In genomic region chr4:149600130-149600529, GRCm38 (mm10) we compare ENCODE assay signal across 20 mouse cellular contexts. TPM values are rescaled to one million over a fixed set of nuclear protein-coding genes. Genes with fewer than 3 reads are reported as not detected.
DNase-seq lines count a peak whose midpoint lies in the region; ATAC-seq and TF ChIP-seq lines count a peak whose summit lies in the region.
"Had no signal": no experiment of that assay in that cellular context is flagged by ENCODE, and none has a peak within 500 bp of the region (broad histone marks: within the 10 kb centered on the region; RNA-seq: fewer than 3 reads in every experiment).

No protein-coding gene starts in this region.

- H3K4me1 ChIP-seq in forebrain, embryonic 11.5 days (replicated peaks; ENCODE audit: control insufficient read depth, insufficient read depth, low read length): 0 out of 2 replicates have a peak, but pooled peaks cover 2% of the 10 kb centered on the region
- H3K4me1 ChIP-seq in forebrain, postnatal 0 days (ENCODE audit: insufficient read depth): no peaks in the 10 kb centered on the region
- 0 out of 2 replicates have a peak, but pooled peaks cover 3% of the 10 kb centered on the region for H3K4me1 ChIP-seq in kidney, postnatal 0 days (replicated peaks; ENCODE audit: insufficient read depth, low read length)
- H3K4me1 ChIP-seq in ES-Bruce4 (ENCODE audit: control insufficient read depth, insufficient read depth, low read length): no peaks in the 10 kb centered on the region

- TF ChIP-seq CTCF in forebrain, postnatal 0 days (IDR thresholded peaks at IDR 0.05; ENCODE audit: low read depth): no peak
- TF ChIP-seq CTCF in kidney, postnatal 0 days (IDR thresholded peaks at IDR 0.05; ENCODE audit: low read depth): no peak
- no peak for TF ChIP-seq CTCF in ES-Bruce4 (IDR thresholded peaks at IDR 0.05; ENCODE audit: low read depth, low read length)

- H3K9me3 ChIP-seq in forebrain, embryonic 11.5 days (ENCODE audit: control insufficient read depth, low read length): no peaks in the 10 kb centered on the region
- H3K9me3 ChIP-seq in forebrain, postnatal 0 days (ENCODE audit: low read length): no peaks in the 10 kb centered on the region
- H3K9me3 ChIP-seq in kidney, postnatal 0 days (replicated peaks; ENCODE audit: low read length): no peaks in the 10 kb centered on the region
- no peaks in the 10 kb centered on the region for H3K9me3 ChIP-seq in ES-Bruce4 (replicated peaks; ENCODE audit: control insufficient read depth, insufficient read depth, low read length, poor library complexity, severe bottlenecking)
- H3K9me3 ChIP-seq: embryonic facial prominence, embryonic 13.5 days; forebrain, embryonic 15.5 days; intestine, embryonic 15.5 days had no signal

- H3K27me3 ChIP-seq in forebrain, embryonic 11.5 days (ENCODE audit: control insufficient read depth, insufficient read depth, low read length): no peaks in the 10 kb centered on the region
- H3K27me3 ChIP-seq in forebrain, postnatal 0 days (ENCODE audit: insufficient read depth, low read length): no peaks in the 10 kb centered on the region
- no peaks in the 10 kb centered on the region for H3K27me3 ChIP-seq in kidney, postnatal 0 days (ENCODE audit: insufficient read depth, low read length)
- H3K27me3 ChIP-seq in ES-Bruce4 (ENCODE audit: control insufficient read depth, insufficient read depth, low read length, poor library complexity, severe bottlenecking): no peaks in the 10 kb centered on the region
- H3K27me3 ChIP-seq: embryonic facial prominence, embryonic 13.5 days; forebrain, embryonic 15.5 days; intestine, embryonic 15.5 days had no signal

- ATAC-seq in forebrain, embryonic 11.5 days (replicated peaks; ENCODE audit: low FRiP score): no peak
- no peak for ATAC-seq in forebrain, postnatal 0 days
- 0 out of 2 replicates have a peak, but pooled peaks have one; percentile 41 for ATAC-seq in kidney, postnatal 0 days (replicated peaks; ENCODE audit: low FRiP score, low read depth)
- ATAC-seq: forebrain, embryonic 15.5 days; intestine, embryonic 15.5 days had no signal

- H3K9ac ChIP-seq in forebrain, embryonic 11.5 days (ENCODE audit: low read length): no peak overlapping the region
- no peak overlapping the region for H3K9ac ChIP-seq in forebrain, postnatal 0 days
- H3K9ac ChIP-seq in kidney, postnatal 0 days (ENCODE audit: low read depth, low read length): no peak overlapping the region
- 0 out of 2 replicates have a peak overlapping the region, but pooled peaks have one; percentile 20 for H3K9ac ChIP-seq in ES-Bruce4 (ENCODE audit: low read depth, poor library complexity, severe bottlenecking)
- H3K9ac ChIP-seq: embryonic facial prominence, embryonic 13.5 days; forebrain, embryonic 15.5 days; hindbrain, embryonic 14.5 days; intestine, embryonic 15.5 days had no signal

- no peaks in the 10 kb centered on the region for H3K36me3 ChIP-seq in forebrain, embryonic 11.5 days (ENCODE audit: control insufficient read depth, insufficient read depth, low read length)
- H3K36me3 ChIP-seq in forebrain, postnatal 0 days (ENCODE audit: insufficient read depth): no peaks in the 10 kb centered on the region
- no peaks in the 10 kb centered on the region for H3K36me3 ChIP-seq in kidney, postnatal 0 days (ENCODE audit: insufficient read depth, low read length)
- no peaks in the 10 kb centered on the region for H3K36me3 ChIP-seq in ES-Bruce4 (ENCODE audit: control insufficient read depth, insufficient read depth, low read length, poor library complexity, severe bottlenecking)
- H3K36me3 ChIP-seq: embryonic facial prominence, embryonic 13.5 days; forebrain, embryonic 15.5 days; intestine, embryonic 15.5 days had no signal

- no peak for TF ChIP-seq POLR2A in ES-Bruce4 (IDR thresholded peaks at IDR 0.05; ENCODE audit: insufficient read depth, low read length)

- no peak overlapping the region for H3K27ac ChIP-seq in forebrain, embryonic 11.5 days (ENCODE audit: low read depth, low read length)
- H3K27ac ChIP-seq in forebrain, postnatal 0 days (ENCODE audit: low read depth, low read length): no peak overlapping the region
- no peak overlapping the region for H3K27ac ChIP-seq in kidney, postnatal 0 days
- no peak overlapping the region for H3K27ac ChIP-seq in ES-Bruce4 (ENCODE audit: insufficient read depth, low read length)
- H3K27ac ChIP-seq: embryonic facial prominence, embryonic 13.5 days; forebrain, embryonic 15.5 days; heart, adult 2 months; hindbrain, embryonic 14.5 days; intestine, embryonic 15.5 days had no signal

- H3K4me3 ChIP-seq in forebrain, embryonic 11.5 days (ENCODE audit: low read depth, low read length): no peak overlapping the region
- H3K4me3 ChIP-seq in forebrain, postnatal 0 days (ENCODE audit: low read depth, low read length): no peak overlapping the region
- no peak overlapping the region for H3K4me3 ChIP-seq in kidney, postnatal 0 days (replicated peaks; ENCODE audit: low read depth, low read length)
- H3K4me3 ChIP-seq in ES-Bruce4 (ENCODE audit: low read depth, low read length): no peak overlapping the region
- H3K4me3 ChIP-seq: embryonic facial prominence, embryonic 13.5 days; forebrain, embryonic 15.5 days; heart, adult 2 months; intestine, embryonic 15.5 days had no signal

- 88% methylated on average over 4 of the region's 4 CpGs for WGBS in forebrain, embryonic 11.5 days
- 93% methylated on average over 4 of the region's 4 CpGs for WGBS in forebrain, postnatal 0 days
- WGBS in kidney, postnatal 0 days: 89% methylated on average over 4 of the region's 4 CpGs

- TF ChIP-seq EP300 in ES-Bruce4 (IDR thresholded peaks at IDR 0.05; ENCODE audit: insufficient read depth, low read depth, low read length): no peak

- H3K4me2 ChIP-seq in forebrain, embryonic 11.5 days (ENCODE audit: low read depth, low read length, severe bottlenecking): no peak overlapping the region
- H3K4me2 ChIP-seq in forebrain, postnatal 0 days (ENCODE audit: low read depth): no peak overlapping the region
- no peak overlapping the region for H3K4me2 ChIP-seq in kidney, postnatal 0 days (ENCODE audit: low read length)
- H3K4me2 ChIP-seq: embryonic facial prominence, embryonic 13.5 days; forebrain, embryonic 15.5 days; heart, embryonic 11.5 days; hindbrain, embryonic 14.5 days; intestine, embryonic 15.5 days had no signal

- peak; percentile 15 for DNase-seq in forebrain, embryonic 11.5 days (ENCODE audit: low spot score)
- no peak for DNase-seq in forebrain, postnatal 0 days
- DNase-seq in kidney, postnatal 0 days (ENCODE audit: low spot score): no peak
- no peak for DNase-seq in kidney, postnatal 4 days
- DNase-seq in ZHBTc4 (ENCODE audit: low read depth, low spot score): peak; percentile 56
- no peak for DNase-seq in retina, embryonic 14.5 days (ENCODE audit: low spot score)
- DNase-seq: adrenal gland, adult 2 months; adrenal gland, postnatal 25 days; cerebellum, adult 18-20 months; cerebellum, adult 9-11 months; cerebellum, postnatal 36 days; gastrocnemius, postnatal 10 days; heart, adult 2 months; heart, postnatal 36 days had no signal

RNA-seq across cellular contexts. Expression of gene Clstn1, which starts 13.9 kb away (rescaled TPM):
- 48.1 and 48.4 TPM in 2 replicates for polyA plus RNA-seq in forebrain, embryonic 11.5 days (2014; fragmentation: Nextera tagmentation; extraction: Ambion mirVana)
- 367 and 451 TPM in 2 replicates for total RNA-seq in forebrain, postnatal 0 days (2014; rRNA removed)
- polyA plus RNA-seq in forebrain, postnatal 0 days (2015; fragmentation: Nextera tagmentation; extraction: Ambion mirVana): 142 and 179 TPM in 2 replicates
- 40.7 and 43.9 TPM in 2 replicates for polyA plus RNA-seq in kidney, postnatal 0 days (2015; fragmentation: Nextera tagmentation; extraction: Ambion mirVana)
- 59.2 and 60.5 TPM in 2 replicates for polyA plus RNA-seq in ES-Bruce4 (2011; ENCODE audit: insufficient read depth, insufficient read length, low read depth, missing spikeins)

Comparison
In these comparisons a context has a peak if more than half of its experiments do, and no peak if none do; other contexts are left out.
1. DNase-seq: peak in forebrain, embryonic 11.5 days (single experiment) and ZHBTc4 (single experiment); none in forebrain, postnatal 0 days (single experiment), kidney, postnatal 0 days (single experiment), kidney, postnatal 4 days (0 of 2) and retina, embryonic 14.5 days (single experiment).